Mouse (Mus musculus): ENCODE measurements around the gene Hoxb3. TPM values are rescaled to one million over a fixed set of nuclear protein-coding genes. Genes with fewer than 3 reads are reported as not detected.

The Hoxb3 gene
- polyA plus RNA-seq, 1 experiment from 2014 or later = 1.3 TPM

GRCm38 (mm10) chr11:96299781-96300180 is 23.3 kb upstream of the Hoxb3 start:
- no peaks in the 10 kb centered on the region for H3K36me3 ChIP-seq (ENCODE audit: control insufficient read depth, insufficient read depth, low read length)
- peak overlapping the region; percentile 44; the same call in 1 of the 2 replicates for H3K4me3 ChIP-seq (ENCODE audit: low read depth, low read length)
- WGBS = 3% methylated on average over 9 of the region's 9 CpGs
- H3K4me2 ChIP-seq = peak overlapping the region; percentile 61
- ATAC-seq (replicated peaks; ENCODE audit: low FRiP score) (no peak), DNase-seq (ENCODE audit: low spot score) (no peak)
- no peak overlapping the region for H3K9ac ChIP-seq (ENCODE audit: low read depth, low read length)
- H3K9me3 ChIP-seq (ENCODE audit: control insufficient read depth, low read length) = no peaks in the 10 kb centered on the region
- H3K27ac ChIP-seq (ENCODE audit: low read depth, low read length) = no peak overlapping the region
- H3K4me1 ChIP-seq (replicated peaks; ENCODE audit: control insufficient read depth, insufficient read depth, low read length) = 0 out of 2 replicates have a peak, but pooled peaks cover 9% of the 10 kb centered on the region
- peaks cover 100% of the 10 kb centered on the region for H3K27me3 ChIP-seq (replicated peaks; ENCODE audit: control insufficient read depth, insufficient read depth, low read length)

GRCm38 (mm10) chr11:96300354-96301063 is 22.6 kb upstream of the Hoxb3 start:
- H3K9ac ChIP-seq (ENCODE audit: low read depth, low read length) = no peak overlapping the region

GRCm38 (mm10) chr11:96301064-96301431 is 22.1 kb upstream of the Hoxb3 start:
- H3K4me2 ChIP-seq = peak overlapping the region; percentile 23
- H3K9ac ChIP-seq (ENCODE audit: low read depth, low read length) = no peak overlapping the region
- peaks cover 100% of the 10 kb centered on the region for H3K27me3 ChIP-seq (replicated peaks; ENCODE audit: control insufficient read depth, insufficient read depth, low read length)
- H3K4me1 ChIP-seq (replicated peaks; ENCODE audit: control insufficient read depth, insufficient read depth, low read length) = 0 out of 2 replicates have a peak, but pooled peaks cover 6% of the 10 kb centered on the region
- H3K36me3 ChIP-seq (ENCODE audit: control insufficient read depth, insufficient read depth, low read length) = no peaks in the 10 kb centered on the region
- no peak for DNase-seq (ENCODE audit: low spot score)
- no peaks in the 10 kb centered on the region for H3K9me3 ChIP-seq (ENCODE audit: control insufficient read depth, low read length)
- no peak overlapping the region for H3K27ac ChIP-seq (ENCODE audit: low read depth, low read length)
- peak overlapping the region; percentile 25; the same call in 1 of the 2 replicates for H3K4me3 ChIP-seq (ENCODE audit: low read depth, low read length)
- WGBS = 23% methylated on average over 10 of the region's 10 CpGs
- no peak for ATAC-seq (replicated peaks; ENCODE audit: low FRiP score)

More at GRCm38 (mm10) chr11:96300354-96301063, 22.6 kb upstream of the Hoxb3 start:
- H3K4me1 ChIP-seq (replicated peaks; ENCODE audit: control insufficient read depth, insufficient read depth, low read length) = 0 out of 2 replicates have a peak, but pooled peaks cover 7% of the 10 kb centered on the region
- DNase-seq (ENCODE audit: low spot score) (no peak), ATAC-seq (replicated peaks; ENCODE audit: low FRiP score) (no peak)
- WGBS = 3% methylated on average over 34 of the region's 35 CpGs
- peak overlapping the region; percentile 23 for H3K4me2 ChIP-seq
- H3K27me3 ChIP-seq (replicated peaks; ENCODE audit: control insufficient read depth, insufficient read depth, low read length) = peaks cover 100% of the 10 kb centered on the region
- no peaks in the 10 kb centered on the region for H3K36me3 ChIP-seq (ENCODE audit: control insufficient read depth, insufficient read depth, low read length)
- peak overlapping the region; percentile 25; the same call in 1 of the 2 replicates for H3K4me3 ChIP-seq (ENCODE audit: low read depth, low read length)
- H3K27ac ChIP-seq (ENCODE audit: low read depth, low read length) = no peak overlapping the region
- no peaks in the 10 kb centered on the region for H3K9me3 ChIP-seq (ENCODE audit: control insufficient read depth, low read length)

- ATAC-seq (replicated peaks; ENCODE audit: low FRiP score) (no peak), DNase-seq (ENCODE audit: low spot score) (no peak)
- 0 out of 2 replicates have a peak overlapping the region, but pooled peaks have one; percentile 1 for H3K4me2 ChIP-seq
- no peak overlapping the region for H3K4me3 ChIP-seq (ENCODE audit: low read depth, low read length)
- no peaks in the 10 kb centered on the region for H3K9me3 ChIP-seq (ENCODE audit: control insufficient read depth, low read length)
- H3K27me3 ChIP-seq (replicated peaks; ENCODE audit: control insufficient read depth, insufficient read depth, low read length) = peaks cover 100% of the 10 kb centered on the region
- no peak overlapping the region for H3K9ac ChIP-seq (ENCODE audit: low read depth, low read length)
- 0 out of 2 replicates have a peak, but pooled peaks cover 6% of the 10 kb centered on the region for H3K4me1 ChIP-seq (replicated peaks; ENCODE audit: control insufficient read depth, insufficient read depth, low read length)
- H3K36me3 ChIP-seq (ENCODE audit: control insufficient read depth, insufficient read depth, low read length) = no peaks in the 10 kb centered on the region
- H3K27ac ChIP-seq (ENCODE audit: low read depth, low read length) = no peak overlapping the region
- 12% methylated on average over 15 of the region's 15 CpGs for WGBS
Measured at GRCm38 (mm10) chr11:96301837-96302236, 21.3 kb upstream of the Hoxb3 start.

GRCm38 (mm10) chr11:96302381-96303150 is 20.6 kb upstream of the Hoxb3 start:
- 24% methylated on average over 23 of the region's 23 CpGs for WGBS
- ATAC-seq (replicated peaks; ENCODE audit: low FRiP score) = no peak
- 0 out of 2 replicates have a peak, but pooled peaks cover 6% of the 10 kb centered on the region for H3K4me1 ChIP-seq (replicated peaks; ENCODE audit: control insufficient read depth, insufficient read depth, low read length)

GRCm38 (mm10) chr11:96303151-96304099 is 19.7 kb upstream of the Hoxb3 start, which contains the start of gene Hoxb5:
Gene Hoxb5, plus strand, starts transcription at chr11:96303336.
- Histone ChIP-seq H3K9me3 (ENCODE audit: control insufficient read depth, low read length) (no peaks in the 10 kb centered on the region), H3K9ac (ENCODE audit: low read depth, low read length) (peak within 1 kb of the TSS; percentile 63), H3K4me3 (ENCODE audit: low read depth, low read length) (peak within 1 kb of the TSS; percentile 49), H3K4me2 (peak within 1 kb of the TSS; percentile 63), H3K27ac (ENCODE audit: low read depth, low read length) (peak within 1 kb of the TSS; percentile 54; the same call in 1 of the 2 replicates), H3K27me3 (replicated peaks; ENCODE audit: control insufficient read depth, insufficient read depth, low read length) (peaks cover 99% of the 10 kb centered on the region), H3K36me3 (ENCODE audit: control insufficient read depth, insufficient read depth, low read length) (no peaks in the 10 kb centered on the region), H3K4me1 (replicated peaks; ENCODE audit: control insufficient read depth, insufficient read depth, low read length) (0 out of 2 replicates have a peak, but pooled peaks cover 6% of the 10 kb centered on the region)
- no peak for ATAC-seq (replicated peaks; ENCODE audit: low FRiP score)
- peak; percentile 77 for DNase-seq (ENCODE audit: low spot score)
- under 1% methylated on average over 69 of the region's 69 CpGs for WGBS

More at GRCm38 (mm10) chr11:96302381-96303150, 20.6 kb upstream of the Hoxb3 start:
- no peak for DNase-seq (ENCODE audit: low spot score)
- H3K9me3 ChIP-seq (ENCODE audit: control insufficient read depth, low read length) = no peaks in the 10 kb centered on the region
- peaks cover 99% of the 10 kb centered on the region for H3K27me3 ChIP-seq (replicated peaks; ENCODE audit: control insufficient read depth, insufficient read depth, low read length)
- no peak overlapping the region; the same call in 1 of the 2 replicates for H3K4me3 ChIP-seq (ENCODE audit: low read depth, low read length)
- H3K9ac ChIP-seq (ENCODE audit: low read depth, low read length) = no peak overlapping the region
- H3K27ac ChIP-seq (ENCODE audit: low read depth, low read length) = no peak overlapping the region
- no peaks in the 10 kb centered on the region for H3K36me3 ChIP-seq (ENCODE audit: control insufficient read depth, insufficient read depth, low read length)
- H3K4me2 ChIP-seq = no peak overlapping the region; the same call in 1 of the 2 replicates

- no peaks in the 10 kb centered on the region for H3K36me3 ChIP-seq (ENCODE audit: control insufficient read depth, insufficient read depth, low read length)
- no peaks in the 10 kb centered on the region for H3K9me3 ChIP-seq (ENCODE audit: control insufficient read depth, low read length)
- H3K27me3 ChIP-seq (replicated peaks; ENCODE audit: control insufficient read depth, insufficient read depth, low read length) = peaks cover 99% of the 10 kb centered on the region
- peak overlapping the region; percentile 49 for H3K4me3 ChIP-seq (ENCODE audit: low read depth, low read length)
- no peak overlapping the region for H3K27ac ChIP-seq (ENCODE audit: low read depth, low read length)
- peak overlapping the region; percentile 63 for H3K4me2 ChIP-seq
- H3K9ac ChIP-seq (ENCODE audit: low read depth, low read length) = peak overlapping the region; percentile 57
- H3K4me1 ChIP-seq (replicated peaks; ENCODE audit: control insufficient read depth, insufficient read depth, low read length) = 0 out of 2 replicates have a peak, but pooled peaks cover 2% of the 10 kb centered on the region
- DNase-seq (ENCODE audit: low spot score) (no peak), ATAC-seq (replicated peaks; ENCODE audit: low FRiP score) (no peak)
- WGBS = 4% methylated on average over 38 of the region's 38 CpGs
Measured at GRCm38 (mm10) chr11:96304381-96305195, 18.5 kb upstream of the Hoxb3 start.
